Mouse (Mus musculus): Measurements from ENCODE around the gene Tnxb. TPM values are rescaled to one million over a fixed set of nuclear protein-coding genes. Genes with fewer than 3 reads are reported as not detected.
A peak's percentile ranks its signal among the peaks of the same experiment; 100 is the strongest.

Gene Tnxb
- 34.1 and 34.4 TPM in 2 replicates for polyA plus RNA-seq (2012; rRNA removed)

- H3K4me1 ChIP-seq (ENCODE audit: control insufficient read depth, insufficient read depth, insufficient read length), result no peaks in the 10 kb centered on the region; the same call in 1 of the 2 replicates
- no peak for TF ChIP-seq CTCF (IDR thresholded peaks at IDR 0.05; ENCODE audit: extremely low read depth, insufficient read depth, insufficient read length, insufficient replicate concordance)
- TF ChIP-seq POLR2A (IDR thresholded peaks at IDR 0.05; ENCODE audit: low read depth, low read length), result no peak
- WGBS, result 67% methylated on average over 7 of the region's 7 CpGs
- no peaks in the 10 kb centered on the region for H3K36me3 ChIP-seq (ENCODE audit: control insufficient read depth, insufficient read depth, low read length)
- H3K27ac ChIP-seq (ENCODE audit: insufficient read depth, low read length), result no peak within 1 kb of the TSS
- no peak for DNase-seq (ENCODE audit: low read depth in 1 of 2, low spot score in 2 of 2)
- H3K27me3 ChIP-seq (ENCODE audit: control insufficient read depth, insufficient read depth, low read length), result peaks cover 10% of the 10 kb centered on the region
- H3K4me3 ChIP-seq (ENCODE audit: extremely low read depth, insufficient read depth, insufficient read length), result no peak within 1 kb of the TSS
These were observed at the start of gene Tnxb for GRCm38 (mm10) chr17:34670235-34670634. Tnxb (plus strand) TSS chr17:34670535.

DNA sequence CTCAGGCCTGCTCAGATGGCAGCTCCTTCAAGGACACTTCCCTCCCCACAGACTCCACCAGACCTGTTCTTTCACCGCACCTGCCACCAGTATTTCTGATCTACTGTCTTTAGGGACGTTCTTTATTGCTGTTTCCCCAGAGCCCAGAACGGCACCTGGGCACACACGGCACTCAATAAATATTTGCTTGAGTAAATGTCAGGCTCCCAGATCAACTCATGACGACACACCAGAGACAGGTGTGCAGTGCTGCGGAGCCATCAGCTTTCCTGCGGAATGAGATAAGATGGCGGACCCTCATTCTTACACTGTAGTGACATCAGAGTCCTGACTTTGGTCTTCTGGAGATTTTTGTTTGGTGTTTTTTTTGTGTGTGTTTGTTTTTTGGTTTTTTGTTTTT, 49.3 kb upstream of the Tnxb start:
- H3K4me1 ChIP-seq (ENCODE audit: control insufficient read depth, insufficient read depth, insufficient read length), result no peaks in the 10 kb centered on the region
- H3K27ac ChIP-seq (ENCODE audit: insufficient read depth, low read length), result no peak overlapping the region
- H3K27me3 ChIP-seq (ENCODE audit: control insufficient read depth, insufficient read depth, low read length), result no peaks in the 10 kb centered on the region
- no peak overlapping the region for H3K4me3 ChIP-seq (ENCODE audit: extremely low read depth, insufficient read depth, insufficient read length)
- TF ChIP-seq CTCF (IDR thresholded peaks at IDR 0.05; ENCODE audit: extremely low read depth, insufficient read depth, insufficient read length, insufficient replicate concordance) (no peak), POLR2A (IDR thresholded peaks at IDR 0.05; ENCODE audit: low read depth, low read length) (no peak)
- DNase-seq (ENCODE audit: low read depth in 1 of 2, low spot score in 2 of 2), result no peak
- H3K36me3 ChIP-seq (ENCODE audit: control insufficient read depth, insufficient read depth, low read length), result peaks cover 3% of the 10 kb centered on the region; the same call in 1 of the 2 replicates
- 98% methylated on average over 8 of the region's 8 CpGs for WGBS

GRCm38 (mm10) chr17:34623161-34623560, 47.2 kb upstream of the Tnxb start:
- 89% methylated on average over 9 of the region's 9 CpGs for whole genome bisulfite sequencing

DNA sequence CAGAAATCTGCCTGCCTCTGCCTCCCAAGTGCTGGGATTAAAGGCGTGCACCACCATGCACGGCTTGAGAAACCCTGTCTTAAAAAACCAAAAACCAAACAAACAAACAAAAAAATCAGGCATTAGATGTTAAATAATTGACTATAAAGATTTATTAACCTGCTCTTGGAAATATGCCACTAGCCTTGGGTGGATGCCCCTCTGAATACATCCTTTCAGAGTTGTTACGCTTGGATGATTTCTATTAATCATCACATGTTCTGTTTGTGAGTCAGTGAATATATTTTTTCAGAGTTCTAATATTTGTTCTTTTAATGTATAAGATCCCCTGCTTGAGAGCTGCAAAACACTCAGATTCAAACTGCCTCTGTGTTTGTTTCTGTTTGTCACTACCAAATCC, 45.4 kb upstream of the Tnxb start:
- Histone ChIP-seq H3K36me3 (ENCODE audit: control insufficient read depth, insufficient read depth, low read length) (peaks cover 3% of the 10 kb centered on the region; the same call in 1 of the 2 replicates), H3K27me3 (ENCODE audit: control insufficient read depth, insufficient read depth, low read length) (no peaks in the 10 kb centered on the region), H3K4me3 (ENCODE audit: extremely low read depth, insufficient read depth, insufficient read length) (no peak overlapping the region), H3K27ac (ENCODE audit: insufficient read depth, low read length) (no peak overlapping the region), H3K4me1 (ENCODE audit: control insufficient read depth, insufficient read depth, insufficient read length) (peaks cover 4% of the 10 kb centered on the region; the same call in 1 of the 2 replicates)
- TF ChIP-seq POLR2A (IDR thresholded peaks at IDR 0.05; ENCODE audit: low read depth, low read length) (no peak), CTCF (IDR thresholded peaks at IDR 0.05; ENCODE audit: extremely low read depth, insufficient read depth, insufficient read length, insufficient replicate concordance) (no peak)
- DNase-seq (ENCODE audit: low read depth in 1 of 2, low spot score in 2 of 2), result no peak
- WGBS, result 92% methylated on average over 3 of the region's 3 CpGs

More at GRCm38 (mm10) chr17:34623161-34623560, 47.2 kb upstream of the Tnxb start:
- DNase-seq (ENCODE audit: low read depth in 1 of 2, low spot score in 2 of 2), result no peak
- no peak overlapping the region for H3K27ac ChIP-seq (ENCODE audit: insufficient read depth, low read length)
- no peaks in the 10 kb centered on the region for H3K27me3 ChIP-seq (ENCODE audit: control insufficient read depth, insufficient read depth, low read length)
- H3K4me3 ChIP-seq (ENCODE audit: extremely low read depth, insufficient read depth, insufficient read length), result no peak overlapping the region
- peaks cover 3% of the 10 kb centered on the region; the same call in 1 of the 2 replicates for H3K36me3 ChIP-seq (ENCODE audit: control insufficient read depth, insufficient read depth, low read length)
- H3K4me1 ChIP-seq (ENCODE audit: control insufficient read depth, insufficient read depth, insufficient read length), result peaks cover 4% of the 10 kb centered on the region; the same call in 1 of the 2 replicates
- no peak for TF ChIP-seq CTCF (IDR thresholded peaks at IDR 0.05; ENCODE audit: extremely low read depth, insufficient read depth, insufficient read length, insufficient replicate concordance)
- no peak for TF ChIP-seq POLR2A (IDR thresholded peaks at IDR 0.05; ENCODE audit: low read depth, low read length)

GRCm38 (mm10) chr17:34626062-34626772, 44.1 kb upstream of the Tnxb start:
- no peak for TF ChIP-seq POLR2A (IDR thresholded peaks at IDR 0.05; ENCODE audit: low read depth, low read length)
- no peak for TF ChIP-seq CTCF (IDR thresholded peaks at IDR 0.05; ENCODE audit: extremely low read depth, insufficient read depth, insufficient read length, insufficient replicate concordance)
- 65% methylated on average over 16 of the region's 16 CpGs for WGBS
- Histone ChIP-seq H3K27me3 (ENCODE audit: control insufficient read depth, insufficient read depth, low read length) (peaks cover 8% of the 10 kb centered on the region; the same call in 1 of the 2 replicates), H3K36me3 (ENCODE audit: control insufficient read depth, insufficient read depth, low read length) (peaks cover 3% of the 10 kb centered on the region; the same call in 1 of the 2 replicates), H3K4me1 (ENCODE audit: control insufficient read depth, insufficient read depth, insufficient read length) (peaks cover 13% of the 10 kb centered on the region), H3K27ac (ENCODE audit: insufficient read depth, low read length) (no peak overlapping the region), H3K4me3 (ENCODE audit: extremely low read depth, insufficient read depth, insufficient read length) (peak overlapping the region; percentile 60; the same call in 1 of the 2 replicates)
- DNase-seq (ENCODE audit: low read depth in 1 of 2, low spot score in 2 of 2), result no peak

DNA sequence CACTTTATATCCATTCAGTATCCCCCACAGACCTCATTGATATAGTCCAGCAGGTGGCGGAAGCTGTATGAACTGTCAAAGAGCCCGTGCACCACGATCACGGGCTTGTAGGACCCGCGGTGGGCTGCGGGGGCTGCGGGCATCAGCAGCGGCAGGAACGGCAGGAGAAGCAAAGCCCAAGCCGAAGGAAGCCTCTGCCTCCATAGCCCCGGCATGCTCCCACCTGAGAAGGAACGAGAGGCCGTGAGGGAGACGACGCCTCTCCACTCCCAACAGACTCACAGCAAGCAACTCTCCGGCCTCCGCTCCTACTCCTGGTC, 43.6 kb upstream of the Tnxb start:
- DNase-seq (ENCODE audit: low read depth in 1 of 2, low spot score in 2 of 2), result no peak

More for the DNA sequence above, 43.6 kb upstream of the Tnxb start:
- peaks cover 16% of the 10 kb centered on the region for H3K4me1 ChIP-seq (ENCODE audit: control insufficient read depth, insufficient read depth, insufficient read length)
- peak overlapping the region; percentile 60 for H3K4me3 ChIP-seq (ENCODE audit: extremely low read depth, insufficient read depth, insufficient read length)
- peaks cover 3% of the 10 kb centered on the region; the same call in 1 of the 2 replicates for H3K36me3 ChIP-seq (ENCODE audit: control insufficient read depth, insufficient read depth, low read length)
- H3K27me3 ChIP-seq (ENCODE audit: control insufficient read depth, insufficient read depth, low read length), result peaks cover 9% of the 10 kb centered on the region; the same call in 1 of the 2 replicates
- TF ChIP-seq CTCF (IDR thresholded peaks at IDR 0.05; ENCODE audit: extremely low read depth, insufficient read depth, insufficient read length, insufficient replicate concordance) (peak; percentile 6; the same call in 1 of the 2 replicates), POLR2A (IDR thresholded peaks at IDR 0.05; ENCODE audit: low read depth, low read length) (no peak)
- peak overlapping the region; percentile 6; the same call in 1 of the 2 replicates for H3K27ac ChIP-seq (ENCODE audit: insufficient read depth, low read length)
- WGBS, result under 1% methylated on average over 15 of the region's 18 CpGs

Data from spleen, adult 2 months (tissue).